Mouse (Mus musculus): ENCODE results near the gene Clasp1.
"Not testable (repeated sequence)": the region's sequence is repeated elsewhere in the genome, so short reads cannot be mapped to it uniquely, and the experiment has no call there.

Clasp1 gene

DNA sequence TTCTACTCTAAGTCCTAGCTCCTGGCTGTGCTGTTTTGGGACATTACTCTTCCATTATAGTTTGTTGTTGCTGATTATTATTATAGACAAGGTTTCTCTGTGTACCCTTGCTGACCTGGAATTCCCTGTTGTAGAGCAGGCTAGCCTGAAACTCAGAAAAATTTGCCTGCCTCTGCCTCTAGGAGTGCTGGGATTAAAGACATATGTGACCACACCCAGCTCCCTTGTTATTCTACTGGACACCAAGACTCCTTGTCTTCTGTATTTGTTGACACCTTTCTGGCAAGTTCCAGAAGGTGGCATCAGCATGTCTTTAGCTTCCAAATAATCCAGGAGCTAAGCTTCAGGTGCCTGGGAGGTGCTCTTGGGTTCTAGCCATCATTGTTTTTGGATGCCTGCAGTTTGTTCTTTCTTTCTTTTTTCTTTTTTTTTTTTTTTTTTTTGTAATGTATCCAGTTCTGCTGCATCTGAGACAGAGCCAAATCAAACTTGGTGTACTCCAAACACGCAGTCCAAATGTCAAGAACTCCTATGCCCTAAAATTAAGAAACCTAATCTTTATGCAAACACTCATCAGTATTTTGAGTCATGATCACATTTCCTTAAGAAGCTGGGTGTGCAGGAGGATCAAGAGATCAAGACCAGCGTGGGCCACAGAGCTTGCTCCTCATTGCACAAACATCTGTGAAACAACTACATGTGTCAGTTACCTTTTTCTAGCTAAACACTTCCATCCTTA, 208.8 kb downstream of the Clasp1 start:
- DNase-seq, result no peak

DNA sequence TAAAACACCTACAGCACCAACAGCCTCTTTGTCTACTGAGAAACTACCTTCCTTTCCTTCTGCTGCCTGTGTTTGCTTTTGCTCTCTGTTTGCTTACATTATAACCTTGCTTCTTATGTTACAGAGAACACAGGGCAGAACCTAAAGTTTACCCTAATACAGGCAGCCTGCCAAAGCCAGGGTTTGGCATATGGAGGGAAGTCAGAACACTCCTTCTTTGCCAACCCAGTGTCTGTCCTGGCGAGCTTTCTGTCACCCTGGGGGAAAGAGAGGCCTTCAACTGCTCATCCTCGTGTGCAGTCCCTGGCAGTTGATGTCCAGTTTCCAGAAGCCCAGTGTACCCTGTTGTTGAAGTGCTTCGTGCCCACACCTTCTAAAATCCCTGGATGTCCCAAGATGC, 209.5 kb downstream of the Clasp1 start:
- no peak for DNase-seq

GRCm38 (mm10) chr1:118613631-118614183, 224.8 kb downstream of the Clasp1 start:
- DNase-seq, result no peak

DNA sequence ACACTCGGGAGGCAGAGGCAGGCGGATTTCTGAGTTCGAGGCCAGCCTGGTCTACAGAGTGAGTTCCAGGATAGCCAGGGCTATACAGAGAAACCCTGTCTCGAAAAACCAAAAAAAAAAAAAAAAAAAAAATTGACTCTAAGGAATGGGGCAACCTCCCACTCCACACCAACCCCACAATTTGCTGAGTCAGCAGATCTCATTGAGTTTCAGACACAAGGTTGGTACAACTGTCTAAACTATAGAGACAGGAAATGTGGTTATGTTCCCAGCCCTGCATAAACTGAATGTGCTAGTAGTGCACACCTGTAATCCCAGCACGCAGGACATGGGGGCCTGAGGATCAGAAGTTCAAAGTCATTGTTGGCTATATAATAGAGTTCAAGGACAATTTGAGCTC, 232.2 kb downstream of the Clasp1 start:
- not testable (repeated sequence) for DNase-seq

- no peak for DNase-seq
These were observed 234.0 kb downstream of the Clasp1 start for GRCm38 (mm10) chr1:118622857-118623256.

GRCm38 (mm10) chr1:118625461-118625860, 236.6 kb downstream of the Clasp1 start:
- DNase-seq, result no peak

DNA sequence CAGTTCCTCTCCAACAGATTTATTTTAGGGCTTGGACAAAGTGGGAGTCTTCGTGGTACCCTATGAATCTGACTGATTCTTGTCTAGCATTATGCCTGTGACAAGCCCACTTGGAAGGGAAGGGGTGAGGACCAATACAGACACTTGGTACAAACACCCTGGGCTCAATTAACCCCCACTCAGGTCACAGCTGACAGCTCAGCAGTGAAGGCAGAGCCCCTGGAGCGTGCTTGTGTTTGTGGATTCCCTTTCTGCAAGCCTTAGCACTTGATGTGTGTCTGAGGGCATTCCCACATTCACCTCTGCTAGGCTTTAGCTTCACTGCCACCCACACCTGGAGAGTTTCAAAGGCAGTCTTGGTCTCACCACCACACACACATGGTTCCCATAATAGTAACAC, 237.1 kb downstream of the Clasp1 start:
- DNase-seq, result no peak

DNA sequence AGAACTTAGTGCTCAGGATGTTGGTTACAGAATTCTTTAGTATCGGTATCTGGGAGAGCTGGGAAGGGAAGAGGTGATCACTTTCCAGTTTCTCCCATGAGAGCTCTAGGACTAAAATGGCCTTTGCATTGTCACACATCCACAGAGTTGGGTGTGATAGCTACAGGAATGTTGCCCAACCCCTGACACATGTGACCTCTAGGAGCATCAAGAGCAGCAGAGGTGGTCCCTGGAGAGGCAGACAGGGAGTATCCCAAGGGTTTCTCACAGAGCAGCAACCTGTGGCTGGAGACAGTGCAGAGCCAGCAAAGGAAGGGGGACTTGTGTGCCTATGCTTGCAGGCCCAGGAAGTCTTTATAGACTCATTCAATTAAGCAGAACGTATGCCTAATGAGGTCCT, 237.6 kb downstream of the Clasp1 start:
- no peak for DNase-seq

DNA sequence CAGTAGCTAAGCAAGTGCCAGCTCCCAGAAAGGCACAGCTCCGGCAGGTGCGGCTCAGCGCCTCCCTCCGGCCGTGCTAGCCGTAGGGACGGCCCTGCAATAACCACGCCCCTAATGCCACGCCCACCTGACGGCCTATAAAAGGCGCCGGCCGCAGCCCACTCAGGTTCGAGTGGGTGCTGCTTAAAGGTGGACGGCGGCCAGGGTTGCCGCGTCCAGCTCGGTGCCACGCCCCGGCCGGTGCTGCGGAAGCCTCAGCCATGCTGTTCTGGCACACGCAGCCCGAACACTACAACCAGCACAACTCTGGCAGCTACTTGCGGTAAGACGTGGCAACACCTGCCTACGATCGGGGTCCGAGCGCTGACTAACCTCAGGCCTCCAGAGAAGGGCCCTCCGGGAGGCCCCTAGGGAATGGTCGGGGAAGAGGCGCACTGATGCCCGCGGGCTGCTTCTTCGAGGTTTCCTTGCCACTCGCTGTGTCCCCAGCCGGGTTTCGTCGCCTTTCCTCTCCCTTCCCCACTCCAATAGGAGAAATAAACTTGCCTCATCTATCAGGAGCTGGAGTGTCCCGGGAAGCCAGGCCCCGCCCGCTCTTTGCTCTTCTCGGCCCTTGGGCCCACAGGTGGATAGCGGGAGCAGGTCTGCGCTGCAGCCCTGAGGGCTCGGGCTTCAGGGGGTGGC, 239.1 kb downstream of the Clasp1 start, which contains the start of gene Tfcp2l1:
TSS of gene Tfcp2l1 (plus strand) at position 165 of the 684 bp plus-strand sequence.
- peak; percentile 67 to 69 for DNase-seq

- peak; percentile 7 to 24 for DNase-seq
These were observed 244.6 kb downstream of the Clasp1 start for GRCm38 (mm10) chr1:118633415-118633980.

DNA sequence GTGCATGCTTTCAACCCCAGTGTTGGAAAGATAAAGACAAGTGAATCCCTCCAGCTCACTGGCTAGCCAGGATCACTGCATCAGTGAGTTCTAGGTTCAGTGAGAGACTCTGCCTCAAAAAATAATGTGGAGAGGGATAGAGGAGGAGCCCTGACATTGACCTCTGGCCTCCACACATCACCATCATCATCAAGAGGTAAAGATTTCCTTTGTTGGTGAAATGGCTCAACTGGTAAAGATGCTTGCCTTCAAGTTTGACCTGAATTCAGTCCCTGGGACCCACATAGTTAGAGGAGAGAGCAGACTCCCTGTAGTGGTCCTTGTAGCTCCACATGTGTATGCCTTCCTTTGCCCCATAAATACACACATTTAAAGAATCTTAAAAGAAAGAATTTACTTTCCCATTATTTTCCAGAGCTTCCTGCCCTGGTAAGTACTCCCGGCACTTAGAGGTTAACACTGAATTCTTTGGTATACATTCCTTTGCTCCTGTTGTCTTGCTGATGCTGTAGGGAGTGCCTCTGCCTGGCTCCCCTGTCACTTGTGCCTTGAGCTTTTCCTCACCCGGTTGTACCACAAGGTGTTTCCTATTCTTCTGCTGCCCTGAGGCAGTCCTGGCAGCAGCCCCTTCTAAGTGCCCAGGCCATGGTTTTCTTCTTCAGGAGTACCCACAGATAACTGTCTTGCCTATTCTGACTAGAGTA, 253.6 kb downstream of the Clasp1 start:
- no peak for DNase-seq

DNA sequence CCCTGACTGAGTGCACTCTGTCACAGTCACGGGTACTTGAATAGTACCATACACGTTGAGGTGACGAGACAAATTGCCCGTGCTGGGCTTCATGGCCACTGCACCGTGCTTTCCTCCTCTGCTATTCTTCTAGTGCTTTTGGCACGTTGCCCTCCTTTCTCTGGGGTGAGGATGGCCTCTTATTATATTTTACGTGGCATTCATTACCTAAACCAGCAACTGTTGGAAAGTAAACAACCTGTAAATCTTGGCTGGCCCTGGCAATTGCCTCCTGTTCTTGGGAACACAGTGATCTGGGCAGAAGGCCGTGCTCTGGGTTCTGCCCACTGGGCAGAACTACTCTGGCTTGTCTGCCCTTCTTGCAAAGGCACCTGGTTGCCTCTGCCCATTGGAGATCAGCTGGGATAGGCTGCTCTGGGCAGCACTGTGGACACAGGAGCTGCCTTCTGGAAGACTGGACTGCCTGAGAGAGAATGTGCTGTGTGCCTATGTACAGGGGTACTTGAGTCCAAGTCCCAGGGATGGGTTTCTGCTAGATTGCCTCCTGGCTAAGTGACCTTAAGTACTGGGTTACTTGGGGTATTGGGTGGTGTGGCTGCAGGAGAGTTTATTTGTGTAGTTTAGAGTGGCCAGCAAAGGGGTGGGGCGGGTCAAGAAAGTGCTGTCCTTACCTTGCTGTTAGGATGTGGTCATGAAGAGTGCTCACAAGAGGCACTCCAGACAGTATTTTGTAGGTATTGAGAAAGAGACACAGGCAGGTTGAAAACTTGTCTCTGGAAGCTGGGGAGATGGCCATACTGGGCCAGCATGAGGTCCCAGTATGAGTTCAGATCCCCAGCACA, 254.5 kb downstream of the Clasp1 start:
- DNase-seq, result no peak

GRCm38 (mm10) chr1:118645701-118646100, 256.8 kb downstream of the Clasp1 start:
- no peak for DNase-seq

GRCm38 (mm10) chr1:118648015-118648414, 259.2 kb downstream of the Clasp1 start:
- no peak for DNase-seq

DNA sequence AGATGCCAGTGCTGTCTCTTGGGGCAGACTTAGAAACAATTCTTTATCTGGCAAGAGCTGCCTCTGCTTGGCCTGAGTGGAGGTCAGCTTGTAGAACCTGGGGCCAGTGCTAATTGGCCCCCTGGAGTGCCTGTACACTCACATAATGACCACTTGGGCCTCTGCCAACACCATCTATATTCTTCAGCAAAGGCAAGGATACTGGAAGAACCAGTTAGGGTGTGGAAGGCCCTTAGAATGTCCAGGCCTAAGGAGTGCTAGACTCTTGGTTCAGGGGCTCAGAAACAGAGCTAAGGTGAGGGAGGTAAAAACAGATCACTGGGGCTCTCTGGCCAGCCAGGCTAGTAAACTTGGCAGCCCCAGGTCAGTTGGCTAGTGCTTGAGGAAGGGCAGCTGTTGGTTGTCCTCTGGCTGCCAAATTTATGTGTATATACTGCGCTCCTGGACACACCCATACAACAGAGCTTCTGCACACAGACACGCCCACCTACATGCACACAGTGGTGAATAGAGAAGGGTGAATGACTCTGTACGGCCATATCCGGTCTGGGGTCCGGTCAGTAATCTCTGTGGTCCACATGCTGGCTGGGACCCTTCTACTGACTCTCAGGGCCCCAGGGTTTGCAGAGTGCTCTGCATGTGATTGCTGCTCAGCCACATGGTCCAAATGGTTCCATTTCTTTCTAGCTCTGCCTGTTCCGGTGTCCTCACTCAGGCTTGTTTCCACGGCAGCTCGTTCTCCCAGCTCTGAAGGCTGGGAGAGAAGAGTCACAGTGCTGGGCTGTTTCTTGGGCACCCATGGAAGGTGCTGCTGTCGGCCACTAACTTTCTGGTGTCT, 261.3 kb downstream of the Clasp1 start:
- no peak for DNase-seq

DNA sequence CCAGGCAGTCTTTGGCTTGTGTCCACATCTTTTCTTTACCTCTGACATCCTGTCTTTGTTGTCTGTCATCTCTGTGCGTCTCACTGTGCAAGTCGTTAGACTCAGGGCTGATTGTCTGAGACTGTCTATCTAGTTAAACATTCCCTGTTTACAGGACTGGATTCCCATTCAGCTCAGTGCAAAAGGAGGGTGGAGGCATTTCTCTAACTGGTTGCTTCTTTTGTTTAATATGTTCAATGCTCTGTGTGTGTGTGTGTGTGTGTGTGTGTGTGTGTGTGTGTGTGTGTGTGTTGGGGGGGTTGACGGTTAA, 261.9 kb downstream of the Clasp1 start:
- DNase-seq, result no peak

DNA sequence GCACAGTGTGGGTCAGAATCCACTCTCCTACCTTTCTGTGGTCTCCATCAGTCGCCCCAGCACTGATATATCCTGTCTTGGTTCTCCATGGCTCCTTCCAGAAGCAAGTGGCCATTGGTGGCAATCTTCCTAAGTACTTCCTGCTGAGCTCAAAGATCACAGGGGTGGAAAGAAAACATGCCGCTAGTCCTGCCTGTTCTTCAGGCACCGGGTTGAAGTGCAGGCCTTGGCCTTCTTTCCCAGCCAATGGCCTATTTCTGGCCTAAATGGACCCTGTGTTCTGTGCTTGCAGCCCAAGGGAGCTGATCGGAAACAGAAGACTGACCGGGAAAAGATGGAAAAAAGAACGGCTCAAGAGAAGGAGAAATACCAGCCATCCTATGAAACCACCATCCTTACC, 269.9 kb downstream of the Clasp1 start:
- no peak for DNase-seq

GRCm38 (mm10) chr1:118660880-118661465, 272.1 kb downstream of the Clasp1 start:
- no peak for DNase-seq

Measured in B cell, adult 2 months (primary cell).